Mouse (Mus musculus) CH12.LX (cell line): ENCODE results near the gene Hemgn. TPM values are rescaled to one million over a fixed set of nuclear protein-coding genes. Genes with fewer than 3 reads are reported as not detected.

Source experiments
- DNase-seq: peaks from one replicate; pipeline ENCODE4 v3.0.0-alpha.2; 2013; ENCODE audit errors: extremely low read depth
- H3K27ac ChIP-seq: 2 replicates; pipeline ENCODE4 v1.5.1; 2012; ENCODE audit warnings: low read depth, mild to moderate bottlenecking, control low read depth, moderate library complexity; ENCODE audit not compliant: insufficient read depth
- H3K27me3 ChIP-seq: replicated peaks from 2 replicates; pipeline ENCODE3; 2012; ENCODE audit warnings: inconsistent platforms
- H3K36me3 ChIP-seq, 2 experiments: replicated peaks in 1 of 2; 2 replicates each; pipeline versions ENCODE3 to v1.6.1; 2012; ENCODE audit warnings: inconsistent platforms in 1 of 2, low read length in 1 of 2, mild to moderate bottlenecking in 1 of 2, mixed read lengths in 1 of 2, moderate library complexity in 1 of 2; ENCODE audit not compliant: control insufficient read depth in 1 of 2, insufficient read depth in 1 of 2
- H3K4me1 ChIP-seq, 2 experiments: 2 replicates each; pipeline ENCODE4 v1.6.1; 2012; ENCODE audit warnings: inconsistent platforms in 1 of 2, moderate library complexity in 1 of 2; ENCODE audit not compliant: insufficient read depth in 2 of 2, control insufficient read depth in 1 of 2
- H3K4me2 ChIP-seq: 2 replicates; pipeline ENCODE4 v1.6.1; 2012; ENCODE audit warnings: low read depth, mild to moderate bottlenecking, control low read depth; ENCODE audit not compliant: poor library complexity, insufficient read depth, severe bottlenecking
- H3K4me3 ChIP-seq, 3 experiments: fragments of 150-350 bp in 1 of 3; sonication (generic) in 1 of 3; replicated peaks in 1 of 3; 2 replicates each; pipeline versions ENCODE3 to v1.5.1; 2011 to 2012; ENCODE audit warnings: low read depth in 2 of 3, low read length in 2 of 3, mild to moderate bottlenecking in 2 of 3, moderate library complexity in 2 of 3, control low read depth in 1 of 3, improper control_type of control experiment in 1 of 3, inconsistent platforms in 1 of 3, mixed read lengths in 1 of 3; ENCODE audit not compliant: poor library complexity in 1 of 3
- H3K79me2 ChIP-seq: replicated peaks from 2 replicates; pipeline ENCODE4 v1.6.1; 2012; ENCODE audit warnings: mild to moderate bottlenecking, moderate library complexity; ENCODE audit not compliant: control insufficient read depth, poor library complexity, insufficient read depth, severe bottlenecking; ENCODE audit errors: extremely low read depth
- H3K9ac ChIP-seq: 2 replicates; pipeline ENCODE4 v1.6.1; 2012; ENCODE audit warnings: low read depth, mild to moderate bottlenecking, control low read depth, moderate library complexity; ENCODE audit not compliant: insufficient read depth
- H3K9me3 ChIP-seq: replicated peaks from 2 replicates; pipeline ENCODE3; 2012; ENCODE audit warnings: low read length, inconsistent platforms, mixed read lengths
- BHLHE40 ChIP-seq: IDR thresholded peaks from 2 replicates; pipeline ENCODE4 v1.6.1; 2011; ENCODE audit warnings: mild to moderate bottlenecking, low read depth, low read length, improper control_type of control experiment
- CHD1 ChIP-seq: IDR thresholded peaks from 2 replicates; pipeline ENCODE4 v1.6.1; 2012; ENCODE audit warnings: low read depth, low read length, improper control_type of control experiment, inconsistent platforms
- CTCF ChIP-seq, 2 experiments: IDR thresholded peaks in 1 of 2; conservative IDR thresholded peaks in 1 of 2; 2 replicates each; pipeline ENCODE4 v1.5.1; 2011 to 2012; ENCODE audit warnings: low read depth in 2 of 2, low read length in 2 of 2, improper control_type of control experiment in 1 of 2, inconsistent platforms in 1 of 2, mild to moderate bottlenecking in 1 of 2, moderate library complexity in 1 of 2
- ETS1 ChIP-seq: conservative IDR thresholded peaks from 2 replicates; pipeline ENCODE4 v1.6.1; 2012; ENCODE audit warnings: low read depth, mild to moderate bottlenecking, inconsistent platforms, low read length, improper control_type of control experiment, moderate library complexity
- JUN ChIP-seq: IDR thresholded peaks from 2 replicates; pipeline ENCODE4 v1.6.1; 2011; ENCODE audit warnings: low read depth, mild to moderate bottlenecking, low read length, improper control_type of control experiment, moderate library complexity; ENCODE audit not compliant: insufficient read depth
- MAZ ChIP-seq: IDR thresholded peaks from 2 replicates; pipeline ENCODE4 v1.6.1; 2012; ENCODE audit warnings: low read depth, mild to moderate bottlenecking, inconsistent platforms, low read length, improper control_type of control experiment, moderate library complexity
- MEF2A ChIP-seq: IDR thresholded peaks from 2 replicates; pipeline ENCODE4 v1.6.1; 2014; ENCODE audit warnings: low read depth, mild to moderate bottlenecking, inconsistent platforms, low read length, improper control_type of control experiment, borderline replicate concordance
- NELFE ChIP-seq: IDR thresholded peaks from 2 replicates; pipeline ENCODE4 v1.6.1; 2011; ENCODE audit warnings: low read depth, low read length, improper control_type of control experiment
- NRF1 ChIP-seq: IDR thresholded peaks from 2 replicates; pipeline ENCODE4 v1.6.1; 2014; ENCODE audit warnings: low read depth, mild to moderate bottlenecking, inconsistent platforms, low read length, improper control_type of control experiment, moderate library complexity
- POLR2A ChIP-seq: IDR thresholded peaks from 2 replicates; pipeline ENCODE4 v1.6.1; 2011; ENCODE audit warnings: low read depth, mild to moderate bottlenecking, improper control_type of control experiment, low read length
- RAD21 ChIP-seq: IDR thresholded peaks from 2 replicates; pipeline ENCODE4 v1.6.1; 2011; ENCODE audit warnings: low read depth, mild to moderate bottlenecking, low read length, improper control_type of control experiment, moderate library complexity
- SMC3 ChIP-seq: IDR thresholded peaks from 2 replicates; pipeline ENCODE4 v1.6.1; 2011; ENCODE audit warnings: low read depth, low read length, improper control_type of control experiment
- TCF12 ChIP-seq: IDR thresholded peaks from 2 replicates; pipeline ENCODE4 v1.6.1; 2014; ENCODE audit warnings: low read depth, mild to moderate bottlenecking, inconsistent platforms, low read length, improper control_type of control experiment
- ZC3H11A ChIP-seq: IDR thresholded peaks from 2 replicates; pipeline ENCODE4 v1.6.1; 2012; ENCODE audit warnings: low read depth, mild to moderate bottlenecking, inconsistent platforms, low read length, improper control_type of control experiment
- dilution Hi-C: fragments of 300-500 bp; cut with MboI; formaldehyde crosslinking; loops from 2 replicates; pipeline ENCODE4 v1.14.3; 2020; ENCODE audit warnings: low sequenced_read_pairs; ENCODE audit not compliant: extremely low pct_unique_long_range_greater_than_20kb, extremely low pct_ligation_motif_present
- in situ Hi-C: fragments of 300-500 bp; cut with MboI; formaldehyde crosslinking; loops from 3 replicates; pipeline ENCODE4 v1.14.3; 2019; ENCODE audit warnings: low sequenced_read_pairs, low pct_ligation_motif_present, low pct_unique_long_range_greater_than_20kb, mixed read lengths
- polyA plus RNA-seq: library from polyadenylated mRNA; unstranded; fragments of >175 nt; gene quantifications from 2 replicates; pipeline ENCODE4 v1.2.1, GENCODE M21; 2012; ENCODE audit warnings: low read depth; ENCODE audit not compliant: insufficient read length
- total RNA-seq, 2 experiments: library from RNA; depleted of rRNA; stranded (reverse); fragments of 300-350 nt in 1 of 2; fragments of >200 nt in 1 of 2; gene quantifications; 2 replicates each; pipeline ENCODE4 v1.2.3; 2012 to 2014

Hemgn gene
- total and polyA plus RNA-seq, 3 experiments: not detected

DNA sequence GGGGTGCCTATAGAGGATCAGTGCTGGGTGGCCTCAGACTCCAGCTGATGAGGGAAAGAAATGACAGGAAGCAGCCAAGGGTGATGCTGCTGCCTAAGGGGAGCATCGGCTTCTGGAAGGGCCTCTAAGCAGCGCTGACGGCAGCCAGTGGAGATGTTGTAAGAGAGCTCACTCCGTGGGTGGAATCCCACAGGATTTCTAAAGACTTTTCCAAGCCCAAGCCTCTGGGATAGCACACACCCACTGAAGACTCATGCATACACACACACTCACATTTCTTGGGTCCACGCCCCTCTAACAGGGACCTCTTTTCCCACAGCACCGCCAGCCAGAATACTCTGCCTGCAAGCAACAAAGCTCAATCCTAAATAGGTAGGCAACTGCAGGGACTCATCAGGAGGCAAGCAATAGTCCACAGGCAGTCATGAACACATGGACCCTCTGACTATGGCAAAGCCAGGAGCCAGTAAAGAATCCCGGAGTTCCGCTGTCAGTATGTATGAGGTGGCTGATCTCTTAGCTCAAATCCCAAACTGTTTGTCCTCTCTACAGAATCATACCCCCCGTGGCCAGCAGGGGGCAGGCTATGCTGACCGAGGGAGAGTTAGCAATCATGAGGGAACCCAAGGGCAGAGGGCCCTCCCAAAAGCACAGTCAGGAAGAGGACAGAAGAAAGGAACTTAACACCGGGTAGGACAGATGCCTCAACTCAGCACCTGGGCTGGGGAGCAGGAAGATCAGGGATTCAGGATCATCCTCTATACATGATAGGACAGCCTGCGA, 56.8 kb downstream of the Hemgn start:
- H3K27me3 ChIP-seq: no peaks in the 10 kb centered on the region
- in situ Hi-C loops: loop anchor here (10.0 kb wide), 1 partner anchor 142 kb away; no protein-coding TSS in a partner anchor

DNA sequence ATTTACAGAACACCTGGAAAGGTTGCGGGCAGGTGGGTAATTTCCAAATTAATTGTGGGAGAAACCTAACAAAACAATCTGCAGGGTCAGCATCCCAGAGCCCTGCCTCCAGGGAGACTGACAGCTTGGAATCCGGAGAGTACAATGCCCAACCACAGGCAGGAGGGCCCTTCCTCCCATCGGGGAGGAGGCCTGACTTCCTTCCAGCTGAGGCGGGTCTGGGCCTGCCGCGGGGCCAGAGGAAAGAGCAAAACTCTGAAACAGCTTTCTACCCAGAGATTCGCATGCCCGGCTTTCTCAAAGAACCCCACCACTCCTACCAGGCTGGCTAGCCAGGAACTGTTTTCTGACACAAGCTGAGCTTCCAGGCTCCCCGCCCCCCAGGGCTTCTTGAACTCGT, 60.3 kb downstream of the Hemgn start:
- no peak overlapping the region for H3K27ac ChIP-seq
- DNase-seq: no peak
- H3K9me3 ChIP-seq: no peaks in the 10 kb centered on the region
- no peaks in the 10 kb centered on the region for H3K36me3 ChIP-seq
- H3K4me1 ChIP-seq: peaks cover 20 to 40% of the 10 kb centered on the region in 2 experiments
- no peaks in the 10 kb centered on the region for H3K79me2 ChIP-seq
- H3K9ac ChIP-seq: no peak overlapping the region
- in situ Hi-C loops (loop anchor here (10.0 kb wide), 1 partner anchor 138 kb away; no protein-coding TSS in a partner anchor), dilution Hi-C loops (no loop called here)
- H3K4me2 ChIP-seq: peak overlapping the region; percentile 22; the same call in 1 of the 2 replicates
- H3K27me3 ChIP-seq: no peaks in the 10 kb centered on the region
- TF ChIP-seq NRF1 (no peak), JUN (no peak), POLR2A (no peak), MAZ (no peak), NELFE (no peak), CHD1 (peak; percentile 72; the same call in 1 of the 2 replicates)
- no peak overlapping the region for H3K4me3 ChIP-seq

More for the DNA sequence above, 56.8 kb downstream of the Hemgn start:
- H3K27ac ChIP-seq: no peak overlapping the region
- H3K4me3 ChIP-seq: no peak overlapping the region
- H3K4me2 ChIP-seq: no peak overlapping the region
- dilution Hi-C loops: no loop called here
- TF ChIP-seq MEF2A: peak; percentile 29; the same call in 1 of the 2 replicates
- no peak for TF ChIP-seq BHLHE40
- TF ChIP-seq ZC3H11A: 0 out of 2 replicates have a peak, but pooled peaks have one; percentile 2
- TF ChIP-seq RAD21: peak; percentile 72
- peak; percentile 71 to 88 for TF ChIP-seq CTCF (conservative IDR thresholded peaks at IDR 0.05 in 1 of 2, IDR thresholded peaks at IDR 0.05 in 1 of 2; ENCODE audit: low read depth in 2 of 2, low read length in 2 of 2)
- 0 out of 2 replicates have a peak, but pooled peaks have one; percentile 24 for TF ChIP-seq TCF12
- no peak for TF ChIP-seq ETS1
- peak; percentile 80 for TF ChIP-seq SMC3
- no peak overlapping the region for H3K9ac ChIP-seq
- H3K79me2 ChIP-seq: no peaks in the 10 kb centered on the region
- H3K4me1 ChIP-seq: peaks cover 25 to 67% of the 10 kb centered on the region in 2 experiments
- no peaks in the 10 kb centered on the region for H3K36me3 ChIP-seq
- no peaks in the 10 kb centered on the region for H3K9me3 ChIP-seq
- peak; percentile 81 for DNase-seq
